Mouse (Mus musculus): ENCODE data around the gene Ddx56.
A peak's percentile ranks its signal among the peaks of the same experiment; 100 is the strongest.

- no peak for TF ChIP-seq CTCF (IDR thresholded peaks at IDR 0.05; ENCODE audit: control insufficient read depth, insufficient read depth, low read length)
- TF ChIP-seq POLR2A (IDR thresholded peaks at IDR 0.05; ENCODE audit: borderline replicate concordance, control insufficient read depth, low read depth, low read length), result peak; percentile 34; the same call in 1 of the 2 replicates
Observed at GRCm38 (mm10) chr11:6267320-6268254, at the start of gene Ddx56.

All from bone marrow, adult 2 months (tissue).